Mouse (Mus musculus): ENCODE results near the gene Phf3. TPM values are rescaled to one million over a fixed set of nuclear protein-coding genes. Genes with fewer than 3 reads are reported as not detected.

The Phf3 gene
- total RNA-seq, 1 experiment from 2014 or later, result 162 TPM

- ATAC-seq (replicated peaks; ENCODE audit: insufficient number of reproducible peaks, low FRiP score, low TSS enrichment, poor library complexity, severe bottlenecking), result no peak
Measured at GRCm38 (mm10) chr1:30847706-30848105, 26.0 kb downstream of the Phf3 start.

GRCm38 (mm10) chr1:30839662-30840061, 34.1 kb downstream of the Phf3 start:
- ATAC-seq (replicated peaks; ENCODE audit: insufficient number of reproducible peaks, low FRiP score, low TSS enrichment, poor library complexity, severe bottlenecking), result no peak

GRCm38 (mm10) chr1:30835512-30835911, 38.2 kb downstream of the Phf3 start:
- ATAC-seq (replicated peaks; ENCODE audit: insufficient number of reproducible peaks, low FRiP score, low TSS enrichment, poor library complexity, severe bottlenecking), result no peak

GRCm38 (mm10) chr1:30832778-30833177, 40.9 kb downstream of the Phf3 start:
- no peak for ATAC-seq (replicated peaks; ENCODE audit: insufficient number of reproducible peaks, low FRiP score, low TSS enrichment, poor library complexity, severe bottlenecking)

GRCm38 (mm10) chr1:30819414-30819813, 54.3 kb downstream of the Phf3 start:
- ATAC-seq (replicated peaks; ENCODE audit: insufficient number of reproducible peaks, low FRiP score, low TSS enrichment, poor library complexity, severe bottlenecking), result no peak

GRCm38 (mm10) chr1:30815609-30816008, 58.1 kb downstream of the Phf3 start:
- no peak for ATAC-seq (replicated peaks; ENCODE audit: insufficient number of reproducible peaks, low FRiP score, low TSS enrichment, poor library complexity, severe bottlenecking)

GRCm38 (mm10) chr1:30814987-30815386, 58.7 kb downstream of the Phf3 start:
- ATAC-seq (replicated peaks; ENCODE audit: insufficient number of reproducible peaks, low FRiP score, low TSS enrichment, poor library complexity, severe bottlenecking), result no peak

- no peak for ATAC-seq (replicated peaks; ENCODE audit: insufficient number of reproducible peaks, low FRiP score, low TSS enrichment, poor library complexity, severe bottlenecking)
Measured at GRCm38 (mm10) chr1:30808101-30808699, 65.5 kb downstream of the Phf3 start.

- ATAC-seq (replicated peaks; ENCODE audit: insufficient number of reproducible peaks, low FRiP score, low TSS enrichment, poor library complexity, severe bottlenecking), result no peak
Measured at GRCm38 (mm10) chr1:30805688-30806285, 67.9 kb downstream of the Phf3 start.

- no peak for ATAC-seq (replicated peaks; ENCODE audit: insufficient number of reproducible peaks, low FRiP score, low TSS enrichment, poor library complexity, severe bottlenecking)
Measured at GRCm38 (mm10) chr1:30804919-30805318, 68.8 kb downstream of the Phf3 start.

- no peak for ATAC-seq (replicated peaks; ENCODE audit: insufficient number of reproducible peaks, low FRiP score, low TSS enrichment, poor library complexity, severe bottlenecking)
Measured at GRCm38 (mm10) chr1:30801911-30802310, 71.8 kb downstream of the Phf3 start.

- no peak for ATAC-seq (replicated peaks; ENCODE audit: insufficient number of reproducible peaks, low FRiP score, low TSS enrichment, poor library complexity, severe bottlenecking)
Measured at GRCm38 (mm10) chr1:30799277-30799834, 74.4 kb downstream of the Phf3 start.

- no peak for ATAC-seq (replicated peaks; ENCODE audit: insufficient number of reproducible peaks, low FRiP score, low TSS enrichment, poor library complexity, severe bottlenecking)
Measured at GRCm38 (mm10) chr1:30794606-30795005, 79.1 kb downstream of the Phf3 start.

GRCm38 (mm10) chr1:30793357-30793883, 80.3 kb downstream of the Phf3 start:
- no peak for ATAC-seq (replicated peaks; ENCODE audit: insufficient number of reproducible peaks, low FRiP score, low TSS enrichment, poor library complexity, severe bottlenecking)

GRCm38 (mm10) chr1:30792935-30793334, 80.8 kb downstream of the Phf3 start:
- no peak for ATAC-seq (replicated peaks; ENCODE audit: insufficient number of reproducible peaks, low FRiP score, low TSS enrichment, poor library complexity, severe bottlenecking)

GRCm38 (mm10) chr1:30790220-30790619, 83.5 kb downstream of the Phf3 start:
- ATAC-seq (replicated peaks; ENCODE audit: insufficient number of reproducible peaks, low FRiP score, low TSS enrichment, poor library complexity, severe bottlenecking), result no peak

GRCm38 (mm10) chr1:30789689-30790088, 84.0 kb downstream of the Phf3 start:
- no peak for ATAC-seq (replicated peaks; ENCODE audit: insufficient number of reproducible peaks, low FRiP score, low TSS enrichment, poor library complexity, severe bottlenecking)

GRCm38 (mm10) chr1:30789001-30789400, 84.7 kb downstream of the Phf3 start:
- ATAC-seq (replicated peaks; ENCODE audit: insufficient number of reproducible peaks, low FRiP score, low TSS enrichment, poor library complexity, severe bottlenecking), result no peak

- ATAC-seq (replicated peaks; ENCODE audit: insufficient number of reproducible peaks, low FRiP score, low TSS enrichment, poor library complexity, severe bottlenecking), result no peak
Measured at GRCm38 (mm10) chr1:30786583-30786982, 87.1 kb downstream of the Phf3 start.

GRCm38 (mm10) chr1:30783741-30784140, 90.0 kb downstream of the Phf3 start:
- ATAC-seq (replicated peaks; ENCODE audit: insufficient number of reproducible peaks, low FRiP score, low TSS enrichment, poor library complexity, severe bottlenecking), result no peak
